Mouse (Mus musculus) 416B (cell line): ENCODE measurements around the gene Thsd4.
A peak's percentile ranks its signal among the peaks of the same experiment; 100 is the strongest.

ENCODE experiments used
- DNase-seq: peaks from one replicate; pipeline ENCODE4 v3.0.0; 2011; ENCODE audit warnings: low read depth

Gene Thsd4

GRCm38 (mm10) chr9:60517148-60517547 lies 4.7 kb downstream of the Thsd4 start:
- no peak for DNase-seq

DNA sequence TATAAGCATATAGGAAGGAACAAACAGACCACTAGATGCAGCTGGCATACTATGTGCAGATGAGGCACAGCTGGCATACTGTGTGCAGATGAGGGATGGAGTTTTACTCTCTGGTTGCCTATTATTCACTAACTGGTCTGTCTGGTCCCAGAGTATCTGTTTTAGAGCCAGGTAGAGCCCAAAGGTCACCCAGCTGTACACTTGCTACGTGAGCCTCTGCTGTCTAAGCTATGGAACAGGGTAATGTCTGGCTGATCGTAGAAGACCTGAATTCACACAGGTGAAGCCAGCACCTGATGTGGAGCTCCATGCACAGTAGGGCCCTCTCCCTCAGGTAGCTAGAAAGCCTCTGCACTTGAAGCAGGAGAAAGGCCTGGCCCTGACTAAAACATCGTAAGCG lies 5.5 kb downstream of the Thsd4 start:
- DNase-seq: no peak

GRCm38 (mm10) chr9:60513329-60513788 lies 8.5 kb downstream of the Thsd4 start:
- no peak for DNase-seq

DNA sequence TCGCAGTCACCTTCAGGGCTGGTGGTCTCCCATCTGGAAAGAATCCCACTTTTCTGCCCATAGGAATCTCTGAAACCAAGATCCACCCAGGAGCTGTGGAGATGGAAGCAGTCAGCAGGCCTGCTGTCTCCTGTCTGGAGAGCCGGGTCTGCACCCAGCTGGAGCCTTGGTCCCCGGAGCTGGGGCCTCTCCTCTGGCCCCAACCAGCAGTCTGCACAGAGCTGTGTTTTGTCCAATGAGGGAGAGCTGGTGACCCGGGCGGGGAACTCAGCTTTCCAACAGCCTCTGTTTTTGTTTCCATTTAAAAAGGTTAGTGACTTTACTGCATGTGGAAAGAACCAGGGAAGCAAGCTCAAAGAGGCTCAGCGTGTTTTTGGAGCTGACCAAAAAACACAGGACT lies 11.0 kb downstream of the Thsd4 start:
- DNase-seq: no peak

- no peak for DNase-seq
These were observed 15.7 kb downstream of the Thsd4 start for GRCm38 (mm10) chr9:60506136-60506535.

DNA sequence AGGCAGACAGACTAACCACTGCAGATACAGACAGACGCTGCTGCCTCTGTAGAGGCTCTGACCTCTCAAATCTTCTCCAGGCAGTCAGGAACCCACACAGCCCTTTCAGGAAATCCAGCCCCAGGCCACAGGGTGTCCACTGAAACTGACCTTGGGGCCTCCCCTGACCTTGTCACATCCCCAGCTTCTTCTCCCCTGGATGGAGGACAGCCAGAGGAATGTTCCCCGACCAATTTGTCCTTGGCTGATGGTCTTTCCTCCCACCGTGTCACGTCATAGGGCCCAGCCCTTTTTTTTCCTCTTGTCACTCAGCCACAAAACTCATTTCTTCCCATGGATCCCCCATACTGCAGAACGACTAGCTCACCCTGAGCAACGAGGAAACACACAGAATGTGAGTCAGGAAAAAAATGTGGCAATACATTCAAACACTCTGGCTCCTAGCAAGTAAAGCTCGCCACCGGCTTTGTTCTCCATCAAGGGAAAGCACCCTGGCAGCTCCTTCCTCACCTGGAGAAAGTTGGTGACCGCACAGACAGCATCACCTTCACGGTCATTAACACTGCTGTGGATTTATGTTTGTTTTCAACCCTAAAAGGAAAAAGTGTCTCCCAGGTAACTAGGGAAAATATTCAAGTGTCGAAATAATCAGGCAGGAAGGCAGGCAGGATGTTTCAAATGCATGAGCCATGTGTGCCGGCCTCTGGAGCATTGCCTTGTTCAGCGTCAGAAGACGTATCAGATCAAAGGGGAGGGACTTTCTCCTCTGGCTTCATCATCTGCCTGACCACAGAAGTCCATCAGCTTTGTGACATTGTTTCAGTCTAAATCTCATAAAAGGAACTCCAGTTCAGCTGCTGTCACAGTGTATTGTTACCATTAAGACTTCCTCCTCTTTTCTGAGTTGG lies 17.2 kb downstream of the Thsd4 start:
- DNase-seq: peak; percentile 41

DNA sequence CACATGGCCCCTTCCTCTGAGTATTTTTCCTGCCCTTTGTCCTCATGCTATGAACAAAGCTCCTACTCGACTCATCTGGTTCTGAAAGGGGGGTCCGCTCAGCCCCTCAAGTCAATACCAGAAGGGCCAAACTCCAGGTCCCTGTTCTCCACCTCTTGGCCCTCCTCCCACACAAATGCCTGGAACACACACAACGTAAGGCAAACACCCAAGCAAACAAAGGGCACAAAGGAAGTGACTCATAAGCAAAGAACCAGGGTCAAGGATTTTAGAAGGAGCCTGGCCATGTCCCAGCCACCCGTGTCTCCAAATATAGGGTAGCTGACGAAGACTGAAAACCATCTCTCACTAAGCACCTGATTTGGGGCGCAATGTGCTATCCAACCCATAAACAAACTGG lies 19.6 kb downstream of the Thsd4 start:
- no peak for DNase-seq

DNA sequence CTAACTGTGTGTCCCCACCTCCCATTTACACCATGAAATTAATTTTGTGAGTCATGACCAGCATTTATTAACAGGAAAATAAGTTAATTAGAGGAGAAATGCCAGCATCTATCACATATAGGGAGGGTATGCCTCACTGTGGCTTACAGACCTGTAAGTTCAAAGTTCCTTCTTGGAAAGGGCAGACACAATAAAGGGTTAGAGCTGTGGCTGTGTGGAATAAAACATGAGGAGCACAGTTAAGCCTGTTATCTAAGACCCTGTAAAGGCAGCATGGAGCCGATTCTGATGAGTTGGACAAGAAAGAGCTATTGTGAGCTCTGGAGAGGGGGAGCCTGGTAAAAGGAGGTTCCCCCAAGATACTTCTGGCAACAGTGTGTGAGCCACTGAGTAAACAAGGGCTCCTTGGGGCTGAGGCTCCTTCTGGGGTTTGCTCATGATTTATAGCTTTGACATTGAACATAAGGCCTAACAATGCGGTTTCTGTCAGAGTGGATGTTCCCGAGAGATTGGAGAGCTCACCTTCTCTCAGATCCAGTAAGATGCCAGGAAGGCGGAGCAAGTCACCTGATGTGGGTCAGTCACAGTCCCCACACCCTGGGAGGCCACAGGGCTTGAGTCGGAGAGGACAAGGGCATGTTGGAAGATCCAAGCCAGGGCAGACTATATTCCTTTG lies 20.2 kb downstream of the Thsd4 start:
- DNase-seq: no peak

DNA sequence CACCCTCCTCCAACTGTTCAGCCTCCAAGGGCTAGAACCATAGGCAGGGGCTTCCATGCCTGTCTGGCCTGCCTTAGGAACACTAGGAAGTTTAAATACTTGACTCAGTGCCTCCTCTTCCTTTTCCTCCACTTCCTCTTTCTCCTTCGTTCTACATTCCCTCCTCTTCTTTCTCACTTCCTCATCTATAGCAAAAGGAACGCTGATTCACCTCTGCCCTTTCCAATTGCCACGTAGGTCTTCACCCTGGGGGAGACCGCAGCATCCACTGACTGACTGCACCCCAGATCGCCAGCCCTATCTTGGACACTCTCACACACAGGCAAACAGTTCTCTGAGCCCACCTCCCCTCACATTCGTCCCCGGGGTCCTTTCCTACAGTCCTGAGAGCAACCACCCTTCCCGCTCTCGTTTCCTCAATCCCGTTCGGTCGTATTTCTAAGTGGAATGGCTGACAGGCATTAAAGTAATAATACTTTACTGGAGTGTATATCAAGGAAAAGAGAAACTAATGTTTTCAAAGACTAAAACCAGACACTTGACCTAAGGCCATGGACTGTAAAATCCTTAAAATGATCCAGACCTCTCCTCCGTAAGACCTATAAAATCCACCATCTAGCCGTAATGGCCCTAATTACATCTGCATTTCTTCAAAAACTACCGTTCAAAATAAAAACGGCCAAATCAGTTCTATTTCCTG lies 29.4 kb downstream of the Thsd4 start:
- DNase-seq: no peak

DNA sequence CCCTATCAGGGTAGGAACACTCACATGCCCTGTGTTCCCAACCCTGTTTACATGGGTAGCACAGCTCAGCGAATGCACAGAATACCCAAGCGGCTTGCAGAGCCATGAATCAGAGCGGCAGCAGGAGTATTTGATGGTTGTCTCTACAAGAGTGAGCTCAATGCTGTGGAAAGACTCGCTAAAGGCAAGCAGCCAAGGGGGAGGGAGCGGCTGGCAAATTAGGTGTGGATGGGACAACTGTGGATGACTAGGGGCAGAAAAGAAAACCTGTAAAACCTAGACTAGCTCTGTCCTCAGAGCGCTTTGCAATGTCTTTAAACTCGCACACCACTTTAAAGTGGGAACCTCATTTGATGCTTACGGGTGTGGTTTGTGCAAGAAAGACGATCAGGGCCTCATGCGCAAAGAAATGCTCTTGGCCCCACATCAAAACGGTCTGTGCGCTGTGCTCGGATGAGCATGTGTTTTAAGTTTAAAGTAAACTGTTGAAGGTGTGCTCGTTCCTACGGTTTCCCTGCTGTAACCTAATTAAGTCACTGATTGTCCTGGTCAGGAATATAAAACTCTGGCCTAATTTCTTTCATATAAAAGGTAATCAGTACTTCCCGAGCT lies 30.3 kb downstream of the Thsd4 start:
- no peak for DNase-seq

DNA sequence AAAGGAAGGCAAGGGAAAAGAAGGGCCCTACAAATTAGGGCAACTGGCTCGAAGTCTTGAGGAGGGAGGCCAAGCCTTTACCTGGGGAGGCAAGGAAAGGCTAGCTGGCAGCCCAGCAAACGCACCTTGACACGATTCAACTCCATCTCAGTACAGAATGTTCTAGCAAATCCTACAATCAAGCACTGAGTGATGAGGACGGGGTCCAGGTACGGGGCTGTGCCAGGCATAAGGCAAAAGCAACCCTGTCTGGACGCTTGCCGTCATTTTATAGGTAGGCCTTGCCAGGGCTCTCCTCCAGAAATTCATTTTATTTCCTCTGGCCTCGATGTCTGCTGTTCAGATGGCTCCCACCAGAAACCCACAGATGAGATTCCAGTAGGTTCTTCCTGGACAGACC lies 30.8 kb downstream of the Thsd4 start:
- DNase-seq: no peak

DNA sequence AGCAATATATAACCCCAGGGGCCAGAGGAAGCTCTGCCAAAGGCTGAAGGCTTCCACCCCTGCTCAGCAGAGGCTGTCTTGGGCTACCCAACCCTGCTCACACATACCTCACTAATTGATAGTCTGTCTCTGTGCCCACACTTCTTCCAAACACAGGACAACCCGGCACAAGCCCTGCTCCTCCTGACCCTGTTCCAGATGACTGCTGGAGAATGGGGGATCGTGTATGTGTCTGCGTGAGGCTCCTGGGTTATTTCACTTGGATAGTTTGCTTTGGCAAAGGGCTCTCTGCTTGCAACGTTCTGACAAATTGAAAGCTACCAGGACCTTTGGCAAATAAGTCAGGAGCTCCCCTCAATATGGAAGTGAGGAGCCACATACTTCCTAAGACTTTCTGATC lies 33.0 kb downstream of the Thsd4 start:
- DNase-seq: no peak

DNA sequence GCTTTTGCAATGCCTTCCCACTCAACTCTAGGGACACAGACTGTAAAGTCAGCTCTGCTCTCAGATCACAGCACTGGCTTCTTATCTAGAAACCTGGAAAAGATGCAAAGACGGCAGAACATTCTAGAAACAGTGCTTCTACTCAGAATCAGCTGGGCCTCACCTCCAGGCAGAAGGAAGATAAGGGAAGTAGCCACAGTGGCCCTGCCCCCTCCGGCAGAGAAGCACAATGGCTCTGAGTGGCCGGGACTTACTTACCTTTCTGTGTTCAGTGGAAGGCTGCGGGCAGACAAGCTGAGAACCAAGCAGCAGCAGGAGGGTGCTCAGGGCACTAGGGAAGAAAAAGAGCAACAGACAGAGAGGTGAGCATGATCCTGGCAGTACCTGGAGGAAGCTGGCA lies 39.7 kb downstream of the Thsd4 start:
- DNase-seq: no peak

GRCm38 (mm10) chr9:60480052-60480451 lies 41.8 kb downstream of the Thsd4 start:
- DNase-seq: no peak

GRCm38 (mm10) chr9:60478806-60479205 lies 43.0 kb downstream of the Thsd4 start:
- no peak for DNase-seq

DNA sequence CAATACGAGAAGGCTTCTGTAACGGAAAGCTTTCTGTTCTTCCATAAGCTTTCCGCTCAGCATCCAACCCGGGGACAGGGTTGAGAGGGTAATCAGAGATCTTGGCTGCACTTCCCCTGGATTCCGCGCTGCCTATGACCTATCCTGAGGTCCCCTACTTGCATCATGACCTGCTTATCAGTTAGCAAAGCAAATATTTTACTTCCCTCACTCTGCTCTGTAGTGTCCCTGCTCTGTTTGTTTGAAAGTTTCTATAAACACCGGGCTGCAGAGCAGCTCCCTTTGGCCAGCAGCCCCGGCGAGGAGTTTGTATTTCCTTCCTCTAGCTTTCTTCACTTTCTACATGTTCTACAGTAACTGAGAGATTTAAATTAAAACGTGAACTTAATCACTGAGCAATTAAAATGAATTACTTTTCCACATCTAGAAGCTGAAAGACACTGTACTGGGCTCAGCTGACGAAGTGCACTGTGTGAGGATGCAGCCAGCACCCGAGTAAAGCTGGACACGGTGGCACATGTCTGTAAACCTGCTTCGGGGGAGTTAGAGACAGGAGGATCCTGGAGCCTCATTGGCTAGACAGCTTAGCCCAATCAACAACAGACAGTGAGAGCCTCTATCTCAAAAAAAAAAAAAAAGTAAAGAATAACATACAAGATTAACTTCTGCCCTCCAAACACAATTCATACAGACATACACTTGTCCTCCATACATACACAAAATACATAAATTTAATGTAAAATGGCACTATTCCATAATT lies 43.7 kb downstream of the Thsd4 start:
- DNase-seq: no peak

- no peak for DNase-seq
These were observed 61.5 kb downstream of the Thsd4 start for GRCm38 (mm10) chr9:60460010-60460982.

DNA sequence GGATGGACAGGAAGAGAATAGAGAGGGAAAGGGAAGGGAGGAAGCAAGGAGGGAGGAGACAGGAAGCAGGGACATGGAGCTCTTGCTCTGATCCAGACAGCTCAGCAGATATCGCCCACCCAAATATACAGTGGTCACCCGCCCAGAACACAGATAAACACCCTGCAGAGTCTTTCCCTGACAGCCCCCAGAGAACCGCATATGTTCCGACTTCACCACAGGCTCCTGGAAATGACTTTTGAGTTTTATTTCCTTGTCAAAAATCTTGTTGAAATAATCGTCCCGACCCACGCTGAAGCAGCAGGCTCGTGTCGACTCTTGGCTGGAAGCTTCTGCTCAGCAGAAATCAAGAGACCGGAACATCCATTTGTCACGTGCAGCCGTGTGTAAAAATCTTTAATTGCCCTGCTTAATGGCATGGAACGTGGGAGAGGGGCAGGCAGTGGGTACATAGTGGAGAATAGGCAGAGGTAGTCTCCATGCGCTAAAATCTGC lies 63.3 kb downstream of the Thsd4 start:
- DNase-seq: no peak

DNA sequence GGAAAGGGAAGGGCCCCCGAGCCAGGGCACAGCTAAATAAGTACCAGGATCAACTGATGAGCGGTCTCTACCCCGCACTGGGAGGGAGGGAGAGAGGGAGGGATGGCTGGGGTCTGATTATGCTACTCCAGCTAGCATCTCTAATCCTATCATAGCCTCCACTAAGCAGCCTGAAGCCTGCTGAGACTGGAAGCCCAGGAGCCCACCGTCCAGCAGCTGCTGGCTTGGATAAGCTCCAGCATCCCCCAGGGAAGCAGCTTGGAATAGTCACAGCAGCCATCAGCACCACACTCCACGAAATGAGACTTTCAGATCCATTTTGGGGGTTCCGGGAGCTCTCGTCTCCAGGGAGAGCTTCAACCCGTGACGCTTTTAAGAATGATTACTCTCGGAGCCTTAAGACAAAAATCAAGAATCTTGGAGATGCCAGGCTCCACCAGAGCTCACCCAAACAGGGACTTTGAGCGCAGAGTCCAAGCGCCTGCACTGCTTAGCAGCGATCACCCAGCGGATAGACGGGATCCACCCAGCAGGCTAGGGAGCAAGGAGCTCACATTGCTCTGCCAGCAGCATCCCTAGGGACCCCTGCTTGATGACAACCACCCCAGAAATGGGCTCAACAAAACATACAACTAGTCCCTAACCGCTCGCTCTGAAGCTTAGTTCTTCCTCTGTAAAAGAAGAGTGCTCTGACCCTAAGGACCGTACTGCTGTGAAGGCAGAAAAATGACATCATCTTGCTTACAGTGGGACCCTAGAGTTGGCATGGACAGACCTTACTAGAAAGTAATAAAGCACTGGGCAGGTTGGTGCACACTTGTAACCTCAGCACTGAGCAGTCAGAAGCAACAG lies 64.3 kb downstream of the Thsd4 start:
- no peak for DNase-seq
